Mouse (Mus musculus): ENCODE results near the gene Sbp.

The Sbp gene

DNA sequence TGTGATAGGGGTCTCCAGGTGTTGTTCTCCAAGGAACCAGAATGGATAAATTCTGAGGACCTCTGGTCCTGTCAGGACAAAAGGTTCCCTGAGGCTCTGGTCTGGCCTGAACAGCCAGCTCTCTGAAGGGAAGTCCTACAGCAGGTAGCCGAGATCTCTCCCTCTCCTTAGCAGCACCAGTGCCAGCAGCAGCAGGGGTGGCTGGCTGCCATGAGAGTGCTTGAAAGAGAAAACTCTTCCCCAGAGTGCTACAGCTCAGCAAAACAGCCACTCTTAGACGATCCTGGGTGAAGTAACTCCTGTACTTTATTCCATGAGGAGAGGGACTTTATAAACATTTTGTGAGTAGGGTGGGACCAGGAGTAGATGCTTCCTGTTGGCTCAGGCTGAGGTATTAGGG, 48.3 kb downstream of the Sbp start:
- in situ Hi-C loops (cut with MboI; ENCODE audit: low sequenced_read_pairs) = no loop called here

DNA sequence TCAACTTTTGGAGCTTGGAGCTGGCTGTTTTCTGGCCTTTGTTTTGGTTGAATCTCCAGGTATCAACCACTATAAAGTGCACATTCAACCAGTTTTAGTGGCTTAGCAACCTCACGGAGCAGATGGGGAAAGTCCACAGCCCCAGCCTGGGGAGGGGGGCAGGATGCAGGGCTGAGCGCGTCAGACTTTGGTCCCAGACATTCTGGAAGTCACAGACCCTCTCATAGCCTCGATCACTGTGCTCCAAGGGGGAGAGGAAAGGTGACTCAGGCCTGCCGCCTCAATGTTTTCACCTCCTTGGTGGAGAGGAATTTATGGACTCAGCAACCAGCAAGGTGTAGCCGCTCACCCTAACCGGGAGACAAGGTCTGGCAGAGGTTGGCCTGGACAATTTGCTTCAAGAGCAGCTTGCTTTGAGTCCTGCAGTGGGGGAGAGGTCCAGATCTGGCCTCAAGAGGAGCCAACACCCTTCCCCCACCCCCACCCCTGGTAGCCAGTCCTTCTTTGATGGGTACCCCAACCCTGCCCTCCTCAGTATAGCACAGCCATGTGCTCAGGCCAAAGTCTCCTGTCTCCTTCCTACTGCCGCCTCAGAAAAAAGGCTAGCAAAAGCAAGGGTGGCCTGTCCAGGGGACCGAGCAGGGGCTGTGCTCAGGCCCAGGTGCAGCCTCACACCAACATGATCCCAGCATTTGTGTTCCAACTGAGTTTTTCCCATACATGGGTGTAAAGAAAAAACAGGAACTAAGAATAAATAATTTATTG, 51.5 kb downstream of the Sbp start:
- in situ Hi-C loops (cut with MboI; ENCODE audit: low sequenced_read_pairs) = no loop called here

- in situ Hi-C loops (cut with MboI; ENCODE audit: low sequenced_read_pairs) = no loop called here
These were observed 52.3 kb downstream of the Sbp start for GRCm38 (mm10) chr17:23993559-23994428.

- in situ Hi-C loops (cut with MboI; ENCODE audit: low sequenced_read_pairs) = no loop called here
These were observed 53.2 kb downstream of the Sbp start for GRCm38 (mm10) chr17:23994667-23995066.

Data from CH12F3 (cell line).